Mouse (Mus musculus): ENCODE results near the gene Tmem206. TPM values are rescaled to one million over a fixed set of nuclear protein-coding genes. Genes with fewer than 3 reads are reported as not detected.

The Tmem206 gene
- polyA plus RNA-seq, 1 experiment from 2014 or later: 21.9 TPM

GRCm38 (mm10) chr1:191324733-191325590 is 750 bp upstream of the Tmem206 start:
- CTCF ChIA-PET: interaction anchor here (1.0 to 2.3 kb wide), 5 partner anchors 8 to 250 kb away, joined by 3 to 6 read pairs (median 4); partner anchors contain the start of genes Dtl and Ints7
- no peak for ATAC-seq
- no peaks in the 10 kb centered on the region for H3K27me3 ChIP-seq
- no peak for DNase-seq (ENCODE audit: low read depth, low spot score)
- in situ Hi-C loops (cut with MboI; ENCODE audit: low pct_unique_long_range_greater_than_20kb): no loop called here
- no peak for TF ChIP-seq CTCF (IDR thresholded peaks at IDR 0.05)
- POLR2A ChIA-PET: no interaction called here

GRCm38 (mm10) chr1:191326233-191326882 is 646 bp downstream of the Tmem206 start:
- ChIA-PET POLR2A (interaction anchor here (1.0 kb wide), 1 partner anchor 14 kb away, joined by 4 read pairs; no protein-coding TSS in a partner anchor), CTCF (interaction anchor here (0.9 to 2.3 kb wide), 6 partner anchors 8 to 249 kb away, joined by 3 to 6 read pairs (median 4); partner anchors contain the start of genes Dtl and Ints7)
- DNase-seq (ENCODE audit: low read depth, low spot score): no peak
- ATAC-seq: peak; percentile 73
- H3K27me3 ChIP-seq: no peaks in the 10 kb centered on the region
- no peak for TF ChIP-seq CTCF (IDR thresholded peaks at IDR 0.05)
- in situ Hi-C loops (cut with MboI; ENCODE audit: low pct_unique_long_range_greater_than_20kb): no loop called here

- DNase-seq (ENCODE audit: low read depth, low spot score): no peak
- H3K27me3 ChIP-seq: no peaks in the 10 kb centered on the region
- ATAC-seq: no peak
- in situ Hi-C loops (cut with MboI; ENCODE audit: low pct_unique_long_range_greater_than_20kb): no loop called here
- no peak for TF ChIP-seq CTCF (IDR thresholded peaks at IDR 0.05)
- ChIA-PET POLR2A (no interaction called here), CTCF (no interaction called here)
Observed at GRCm38 (mm10) chr1:191327258-191327657, 1.5 kb downstream of the Tmem206 start.

- H3K27me3 ChIP-seq: no peaks in the 10 kb centered on the region
- ATAC-seq (no peak), DNase-seq (ENCODE audit: low read depth, low spot score) (no peak)
- in situ Hi-C loops (cut with MboI; ENCODE audit: low pct_unique_long_range_greater_than_20kb): no loop called here
- TF ChIP-seq CTCF (IDR thresholded peaks at IDR 0.05): no peak
- ChIA-PET CTCF (no interaction called here), POLR2A (no interaction called here)
Observed at GRCm38 (mm10) chr1:191328019-191328441, 2.3 kb downstream of the Tmem206 start.

- no peaks in the 10 kb centered on the region for H3K27me3 ChIP-seq
- in situ Hi-C loops (cut with MboI; ENCODE audit: low pct_unique_long_range_greater_than_20kb): no loop called here
- ChIA-PET POLR2A (no interaction called here), CTCF (no interaction called here)
- ATAC-seq (no peak), DNase-seq (ENCODE audit: low read depth, low spot score) (no peak)
- TF ChIP-seq CTCF (IDR thresholded peaks at IDR 0.05): no peak
Observed at GRCm38 (mm10) chr1:191330356-191330755, 4.6 kb downstream of the Tmem206 start.

GRCm38 (mm10) chr1:191334500-191334899 is 8.8 kb downstream of the Tmem206 start:
- ATAC-seq (no peak), DNase-seq (ENCODE audit: low read depth, low spot score) (no peak)
- H3K27me3 ChIP-seq: no peaks in the 10 kb centered on the region
- in situ Hi-C loops (cut with MboI; ENCODE audit: low pct_unique_long_range_greater_than_20kb): no loop called here
- ChIA-PET POLR2A (no interaction called here), CTCF (interaction anchor here (1.0 kb wide), 1 partner anchor 9 kb away, joined by 4 read pairs; the partner anchor contains the start of gene Tmem206)
- no peak for TF ChIP-seq CTCF (IDR thresholded peaks at IDR 0.05)

- CTCF ChIA-PET: no interaction called here
- no peak for TF ChIP-seq CTCF (IDR thresholded peaks at IDR 0.05)
- H3K27me3 ChIP-seq: no peaks in the 10 kb centered on the region
- POLR2A ChIA-PET: interaction anchor here (0.7 kb wide), 1 partner anchor 81 kb away, joined by 5 read pairs; no protein-coding TSS in a partner anchor
- DNase-seq (ENCODE audit: low read depth, low spot score): no peak
- ATAC-seq: no peak
- in situ Hi-C loops (cut with MboI; ENCODE audit: low pct_unique_long_range_greater_than_20kb): no loop called here
Observed at GRCm38 (mm10) chr1:191339876-191340275, 14.2 kb downstream of the Tmem206 start.

- ChIA-PET POLR2A (no interaction called here), CTCF (no interaction called here)
- in situ Hi-C loops (cut with MboI; ENCODE audit: low pct_unique_long_range_greater_than_20kb): no loop called here
- H3K27me3 ChIP-seq: no peaks in the 10 kb centered on the region
- no peak for TF ChIP-seq CTCF (IDR thresholded peaks at IDR 0.05)
- DNase-seq (ENCODE audit: low read depth, low spot score) (no peak), ATAC-seq (no peak)
Observed at GRCm38 (mm10) chr1:191340530-191340929, 14.8 kb downstream of the Tmem206 start.

- H3K27me3 ChIP-seq: no peaks in the 10 kb centered on the region
- in situ Hi-C loops (cut with MboI; ENCODE audit: low pct_unique_long_range_greater_than_20kb): no loop called here
- ATAC-seq: no peak
- no peak for TF ChIP-seq CTCF (IDR thresholded peaks at IDR 0.05)
- no peak for DNase-seq (ENCODE audit: low read depth, low spot score)
- ChIA-PET POLR2A (interaction anchor here (0.7 kb wide), 1 partner anchor 16 kb away, joined by 3 read pairs; no protein-coding TSS in a partner anchor), CTCF (no interaction called here)
Observed at GRCm38 (mm10) chr1:191347602-191348001, 21.9 kb downstream of the Tmem206 start.

- no peak for TF ChIP-seq CTCF (IDR thresholded peaks at IDR 0.05)
- no peaks in the 10 kb centered on the region for H3K27me3 ChIP-seq
- DNase-seq (ENCODE audit: low read depth, low spot score) (no peak), ATAC-seq (no peak)
- POLR2A ChIA-PET: no interaction called here
- CTCF ChIA-PET: no interaction called here
- in situ Hi-C loops (cut with MboI; ENCODE audit: low pct_unique_long_range_greater_than_20kb): no loop called here
Observed at GRCm38 (mm10) chr1:191348592-191348991, 22.9 kb downstream of the Tmem206 start.

- in situ Hi-C loops (cut with MboI; ENCODE audit: low pct_unique_long_range_greater_than_20kb): no loop called here
- no peaks in the 10 kb centered on the region for H3K27me3 ChIP-seq
- no peak for DNase-seq (ENCODE audit: low read depth, low spot score)
- CTCF ChIA-PET: no interaction called here
- ATAC-seq: no peak
- POLR2A ChIA-PET: no interaction called here
- no peak for TF ChIP-seq CTCF (IDR thresholded peaks at IDR 0.05)
Observed at GRCm38 (mm10) chr1:191348996-191349395, 23.3 kb downstream of the Tmem206 start.
